Mouse (Mus musculus): Measurements from ENCODE around the gene Zscan22.

DNA sequence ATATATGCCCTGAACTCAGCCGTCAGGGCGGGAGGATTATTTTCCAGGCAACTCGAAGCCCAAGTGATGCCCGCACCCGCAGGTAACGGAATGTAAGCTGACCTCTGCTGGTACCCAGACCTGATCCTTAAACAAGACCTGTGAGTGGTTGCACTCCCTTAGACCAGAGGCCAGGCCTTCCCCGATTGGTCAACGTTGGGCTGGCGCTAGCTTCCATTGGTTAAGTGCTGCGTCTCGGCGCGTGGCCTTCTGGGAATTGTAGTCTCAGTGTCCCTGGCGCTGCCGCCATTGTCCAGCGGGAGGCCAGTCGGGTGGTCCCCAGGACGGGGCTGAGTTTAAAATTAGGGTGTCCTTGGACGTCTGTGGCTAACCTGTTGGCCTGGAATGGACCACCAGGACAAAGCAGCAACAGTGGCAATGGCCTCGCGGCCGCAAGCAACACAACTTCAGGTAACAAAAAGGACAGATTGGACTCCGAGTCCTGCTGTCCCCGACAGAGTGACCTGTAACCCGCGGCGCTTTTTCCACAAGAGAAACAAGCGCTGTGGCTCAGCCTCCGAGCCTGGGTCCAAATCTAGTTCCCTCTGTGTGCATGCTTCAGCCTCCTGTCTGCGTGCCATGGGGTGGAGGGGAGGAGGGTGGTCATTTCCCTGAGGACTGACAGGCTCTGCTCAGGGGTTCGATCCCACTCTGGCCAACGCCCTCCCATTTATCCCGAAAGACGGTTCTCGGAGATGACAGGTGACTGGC, 16.5 kb upstream of the Zscan22 start, which contains the start of gene Zfp128:
- TF ChIP-seq POLR2A (IDR thresholded peaks at IDR 0.05; ENCODE audit: low read depth, low read length): peak; percentile 27
- no peak for TF ChIP-seq CTCF (IDR thresholded peaks at IDR 0.05; ENCODE audit: extremely low read depth, insufficient read length, insufficient replicate concordance, low read depth, low read length)
